In the genomic region with DNA sequence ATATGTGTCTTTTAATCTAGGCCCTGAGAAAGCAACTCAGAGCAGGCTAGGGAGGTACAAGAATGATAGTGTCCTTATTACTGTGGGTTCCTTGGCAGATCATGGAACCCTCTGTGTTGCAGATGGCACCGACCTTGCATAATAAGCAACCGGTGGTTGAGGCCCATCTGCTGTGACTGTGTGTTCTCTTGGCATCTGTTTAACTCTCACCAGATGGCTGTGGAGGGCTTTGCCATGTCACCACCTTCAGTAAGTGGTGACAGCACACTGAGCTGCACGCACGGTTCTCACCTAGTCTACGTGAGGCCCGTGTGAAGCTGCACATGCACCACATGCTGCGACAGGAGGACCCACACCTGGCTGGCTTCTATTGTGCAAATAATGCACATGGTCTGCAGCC, we compare ENCODE assay signal across 13 mouse cellular contexts. TPM values are rescaled to one million over a fixed set of nuclear protein-coding genes. Genes with fewer than 3 reads are reported as not detected.
A peak's percentile ranks its signal among the peaks of the same experiment; 100 is the strongest.
DNase-seq lines count a peak whose midpoint lies in the region; ATAC-seq lines count a peak whose summit lies in the region.
"Had no signal": no experiment of that assay in that cellular context is flagged by ENCODE, and none has a peak within 500 bp of the region (broad histone marks: within the 10 kb centered on the region; RNA-seq: fewer than 3 reads in every experiment).

No protein-coding gene starts in this region.

- no peak overlapping the region for H3K4me2 ChIP-seq in kidney, embryonic 16.5 days (replicated peaks; ENCODE audit: low read depth, low read length)
- H3K4me2 ChIP-seq: embryonic facial prominence, embryonic 13.5 days had no signal

- no peak for ATAC-seq in kidney, embryonic 16.5 days (ENCODE audit: low FRiP score, low TSS enrichment)
- ATAC-seq: inflammation-experienced regulatory T-cells, adult 6 months; Patski had no signal

- H3K36me3 ChIP-seq in kidney, embryonic 16.5 days (ENCODE audit: insufficient read depth, low read length) = no peaks in the 10 kb centered on the region
- H3K36me3 ChIP-seq: embryonic facial prominence, embryonic 13.5 days; midbrain, embryonic 10.5 days had no signal

- H3K27me3 ChIP-seq in kidney, embryonic 16.5 days (ENCODE audit: insufficient read depth, low read length) = no peaks in the 10 kb centered on the region
- H3K27me3 ChIP-seq: embryonic facial prominence, embryonic 13.5 days had no signal

- H3K9ac ChIP-seq in kidney, embryonic 16.5 days (replicated peaks; ENCODE audit: low read length) = no peak overlapping the region
- H3K9ac ChIP-seq: embryonic facial prominence, embryonic 13.5 days had no signal

- no peak overlapping the region for H3K4me3 ChIP-seq in kidney, embryonic 16.5 days (ENCODE audit: low read length)
- H3K4me3 ChIP-seq: embryonic facial prominence, embryonic 13.5 days; midbrain, embryonic 10.5 days had no signal

- no peak overlapping the region for H3K27ac ChIP-seq in kidney, embryonic 16.5 days (ENCODE audit: low read length)
- H3K27ac ChIP-seq: embryonic facial prominence, embryonic 13.5 days; midbrain, embryonic 10.5 days had no signal

- H3K4me1 ChIP-seq in kidney, embryonic 16.5 days (ENCODE audit: insufficient read depth, low read length) = no peaks in the 10 kb centered on the region
- H3K4me1 ChIP-seq: embryonic facial prominence, embryonic 13.5 days; midbrain, embryonic 10.5 days had no signal

- 94% methylated on average over 7 of the region's 7 CpGs for WGBS in kidney, embryonic 16.5 days

- peak; percentile 79 for DNase-seq in heart, adult 11 months
- no peak for DNase-seq in heart, postnatal 4 days
- DNase-seq in brain, adult 2 months (ENCODE audit: low read depth, low spot score) = peak; percentile 98
- peak; percentile 92 to 96 for DNase-seq in cerebellum, postnatal 14 days
- DNase-seq in layer of hippocampus, postnatal 10 days (ENCODE audit: low spot score in 2 of 2) = peak; percentile 64 to 68
- DNase-seq in lung, postnatal 10 days = no peak
- no peak for DNase-seq in adrenal gland, adult (ENCODE audit: inconsistent age in 2 of 2, low spot score in 1 of 2)
- DNase-seq: B cell, adult 2 months had no signal

- peaks cover 6% of the 10 kb centered on the region; the same call in 1 of the 2 replicates for H3K9me3 ChIP-seq in kidney, embryonic 16.5 days (ENCODE audit: low read length)
- H3K9me3 ChIP-seq: midbrain, embryonic 10.5 days had no signal

RNA-seq across cellular contexts. Expression of a gene that starts 14.0 kb away (rescaled TPM):
- not detected for total RNA-seq in heart, postnatal 4 days (2021)
- 10 to 100 TPM; 16.7 to 17.2 TPM for total RNA-seq in layer of hippocampus, postnatal 10 days (2021)
- polyA plus RNA-seq in kidney, embryonic 16.5 days (2015; fragmentation: Nextera tagmentation; extraction: Ambion mirVana) = 3.8 and 4.5 TPM in 2 replicates
- polyA plus RNA-seq: Patski had no signal

RNA-seq across cellular contexts. Expression of a gene that starts 49.4 kb away (rescaled TPM):
- 100 to 1,000 TPM; 519 to 549 TPM for total RNA-seq in heart, postnatal 4 days (2021)
- total RNA-seq in layer of hippocampus, postnatal 10 days (2021) = 1 to 10 TPM; 2.6 to 3.1 TPM
- 5.3 and 9.4 TPM in 2 replicates for polyA plus RNA-seq in kidney, embryonic 16.5 days (2015; fragmentation: Nextera tagmentation; extraction: Ambion mirVana)
- polyA plus RNA-seq: inflammation-experienced regulatory T-cells, adult 6 months had no signal

RNA-seq across cellular contexts. Expression of a gene that starts 57.6 kb away (rescaled TPM):
- total RNA-seq in heart, postnatal 4 days (2021) = 1 to 10 TPM; 1.5 to 1.7 TPM
- total RNA-seq in layer of hippocampus, postnatal 10 days (2021) = 1 to 10 TPM; 1.6 TPM
- 0.94 and 1.0 TPM in 2 replicates for polyA plus RNA-seq in kidney, embryonic 16.5 days (2015; fragmentation: Nextera tagmentation; extraction: Ambion mirVana)
- polyA plus RNA-seq: inflammation-experienced regulatory T-cells, adult 6 months had no signal

Comparison
In these comparisons a context has a peak if more than half of its experiments do, and no peak if none do; other contexts are left out.
1. DNase-seq: peak in heart, adult 11 months (single experiment), brain, adult 2 months (single experiment), cerebellum, postnatal 14 days (2 of 2) and layer of hippocampus, postnatal 10 days (2 of 2); none in heart, postnatal 4 days (single experiment), lung, postnatal 10 days (single experiment) and adrenal gland, adult (0 of 2).
2. RNA of a gene that starts 14.0 kb away (total RNA-seq): 16.7 to 17.2 TPM in layer of hippocampus, postnatal 10 days; not detected in heart, postnatal 4 days; every median in the first group is over 10 times any median in the second.
3. RNA of a gene that starts 49.4 kb away (total RNA-seq): 519 to 549 TPM in heart, postnatal 4 days; 2.6 to 3.1 TPM in layer of hippocampus, postnatal 10 days; every median in the first group is over 100 times any median in the second.